Mouse (Mus musculus): ENCODE data around the gene Ikzf1. TPM values are rescaled to one million over a fixed set of nuclear protein-coding genes. Genes with fewer than 3 reads are reported as not detected.

Gene Ikzf1
- polyA plus RNA-seq, 1 experiment, result 21.9 TPM

- H3K27ac ChIP-seq (ENCODE audit: insufficient read depth, low read depth, low read length), result no peak overlapping the region
- H3K36me3 ChIP-seq (ENCODE audit: control insufficient read depth, insufficient read depth, low read length), result no peaks in the 10 kb centered on the region
- no peak overlapping the region for H3K4me3 ChIP-seq (ENCODE audit: low read depth, low read length)
- H3K4me1 ChIP-seq (ENCODE audit: control insufficient read depth, insufficient read depth, insufficient read length, low read length), result no peaks in the 10 kb centered on the region; the same call in 1 of the 2 replicates
- no peaks in the 10 kb centered on the region for H3K27me3 ChIP-seq (ENCODE audit: control insufficient read depth, insufficient read depth, low read length)
- WGBS, result 83% methylated on average over 4 of the region's 4 CpGs
- TF ChIP-seq CTCF (IDR thresholded peaks at IDR 0.05; ENCODE audit: extremely low read depth, insufficient read length, insufficient replicate concordance, low read depth, low read length) (no peak), POLR2A (IDR thresholded peaks at IDR 0.05; ENCODE audit: low read depth, low read length) (no peak)
These were observed 17.4 kb upstream of the Ikzf1 start for GRCm38 (mm10) chr11:11667254-11667921.

- Histone ChIP-seq H3K36me3 (ENCODE audit: control insufficient read depth, insufficient read depth, low read length) (no peaks in the 10 kb centered on the region), H3K27ac (ENCODE audit: insufficient read depth, low read depth, low read length) (no peak overlapping the region), H3K4me1 (ENCODE audit: control insufficient read depth, insufficient read depth, insufficient read length, low read length) (no peaks in the 10 kb centered on the region; the same call in 1 of the 2 replicates), H3K27me3 (ENCODE audit: control insufficient read depth, insufficient read depth, low read length) (no peaks in the 10 kb centered on the region), H3K4me3 (ENCODE audit: low read depth, low read length) (no peak overlapping the region)
- WGBS, result 80% methylated on average over 3 of the region's 3 CpGs
- no peak for TF ChIP-seq CTCF (IDR thresholded peaks at IDR 0.05; ENCODE audit: extremely low read depth, insufficient read length, insufficient replicate concordance, low read depth, low read length)
These were observed 16.9 kb upstream of the Ikzf1 start for GRCm38 (mm10) chr11:11667922-11668290.

- H3K4me1 ChIP-seq (ENCODE audit: control insufficient read depth, insufficient read depth, insufficient read length, low read length), result no peaks in the 10 kb centered on the region
- no peak for TF ChIP-seq CTCF (IDR thresholded peaks at IDR 0.05; ENCODE audit: extremely low read depth, insufficient read length, insufficient replicate concordance, low read depth, low read length)
- TF ChIP-seq POLR2A (IDR thresholded peaks at IDR 0.05; ENCODE audit: low read depth, low read length), result no peak
- 66% methylated on average over 4 of the region's 4 CpGs for WGBS
- H3K27me3 ChIP-seq (ENCODE audit: control insufficient read depth, insufficient read depth, low read length), result no peaks in the 10 kb centered on the region
- H3K27ac ChIP-seq (ENCODE audit: insufficient read depth, low read depth, low read length), result no peak overlapping the region
- no peaks in the 10 kb centered on the region for H3K36me3 ChIP-seq (ENCODE audit: control insufficient read depth, insufficient read depth, low read length)
- H3K4me3 ChIP-seq (ENCODE audit: low read depth, low read length), result no peak overlapping the region
These were observed 11.8 kb upstream of the Ikzf1 start for GRCm38 (mm10) chr11:11672974-11673373.

GRCm38 (mm10) chr11:11675063-11675462 lies 9.7 kb upstream of the Ikzf1 start:
- no peaks in the 10 kb centered on the region for H3K27me3 ChIP-seq (ENCODE audit: control insufficient read depth, insufficient read depth, low read length)
- no peak for TF ChIP-seq CTCF (IDR thresholded peaks at IDR 0.05; ENCODE audit: extremely low read depth, insufficient read length, insufficient replicate concordance, low read depth, low read length)
- TF ChIP-seq POLR2A (IDR thresholded peaks at IDR 0.05; ENCODE audit: low read depth, low read length), result no peak
- no peak overlapping the region for H3K4me3 ChIP-seq (ENCODE audit: low read depth, low read length)
- H3K27ac ChIP-seq (ENCODE audit: insufficient read depth, low read depth, low read length), result no peak overlapping the region
- 0 out of 2 replicates have a peak, but pooled peaks cover 4% of the 10 kb centered on the region for H3K4me1 ChIP-seq (ENCODE audit: control insufficient read depth, insufficient read depth, insufficient read length, low read length)
- no peaks in the 10 kb centered on the region for H3K36me3 ChIP-seq (ENCODE audit: control insufficient read depth, insufficient read depth, low read length)

- Histone ChIP-seq H3K4me3 (ENCODE audit: low read depth, low read length) (no peak overlapping the region), H3K36me3 (ENCODE audit: control insufficient read depth, insufficient read depth, low read length) (no peaks in the 10 kb centered on the region), H3K4me1 (ENCODE audit: control insufficient read depth, insufficient read depth, insufficient read length, low read length) (0 out of 2 replicates have a peak, but pooled peaks cover 4% of the 10 kb centered on the region), H3K27me3 (ENCODE audit: control insufficient read depth, insufficient read depth, low read length) (no peaks in the 10 kb centered on the region), H3K27ac (ENCODE audit: insufficient read depth, low read depth, low read length) (no peak overlapping the region)
- TF ChIP-seq POLR2A (IDR thresholded peaks at IDR 0.05; ENCODE audit: low read depth, low read length) (no peak), CTCF (IDR thresholded peaks at IDR 0.05; ENCODE audit: extremely low read depth, insufficient read length, insufficient replicate concordance, low read depth, low read length) (no peak)
- 80% methylated on average over 9 of the region's 9 CpGs for WGBS
These were observed 8.6 kb upstream of the Ikzf1 start for GRCm38 (mm10) chr11:11676068-11676741.

GRCm38 (mm10) chr11:11677165-11677564 lies 7.6 kb upstream of the Ikzf1 start:
- no peak for TF ChIP-seq POLR2A (IDR thresholded peaks at IDR 0.05; ENCODE audit: low read depth, low read length)
- no peak for TF ChIP-seq CTCF (IDR thresholded peaks at IDR 0.05; ENCODE audit: extremely low read depth, insufficient read length, insufficient replicate concordance, low read depth, low read length)
- H3K4me1 ChIP-seq (ENCODE audit: control insufficient read depth, insufficient read depth, insufficient read length, low read length), result 0 out of 2 replicates have a peak, but pooled peaks cover 4% of the 10 kb centered on the region
- H3K27me3 ChIP-seq (ENCODE audit: control insufficient read depth, insufficient read depth, low read length), result no peaks in the 10 kb centered on the region
- no peak overlapping the region for H3K4me3 ChIP-seq (ENCODE audit: low read depth, low read length)
- H3K27ac ChIP-seq (ENCODE audit: insufficient read depth, low read depth, low read length), result no peak overlapping the region
- H3K36me3 ChIP-seq (ENCODE audit: control insufficient read depth, insufficient read depth, low read length), result no peaks in the 10 kb centered on the region
- 80% methylated on average over 7 of the region's 7 CpGs for WGBS

GRCm38 (mm10) chr11:11678972-11679371 lies 5.8 kb upstream of the Ikzf1 start:
- H3K4me1 ChIP-seq (ENCODE audit: control insufficient read depth, insufficient read depth, insufficient read length, low read length), result 0 out of 2 replicates have a peak, but pooled peaks cover 4% of the 10 kb centered on the region
- H3K36me3 ChIP-seq (ENCODE audit: control insufficient read depth, insufficient read depth, low read length), result no peaks in the 10 kb centered on the region
- TF ChIP-seq CTCF (IDR thresholded peaks at IDR 0.05; ENCODE audit: extremely low read depth, insufficient read length, insufficient replicate concordance, low read depth, low read length) (no peak), POLR2A (IDR thresholded peaks at IDR 0.05; ENCODE audit: low read depth, low read length) (no peak)
- no peaks in the 10 kb centered on the region for H3K27me3 ChIP-seq (ENCODE audit: control insufficient read depth, insufficient read depth, low read length)
- no peak overlapping the region for H3K27ac ChIP-seq (ENCODE audit: insufficient read depth, low read depth, low read length)
- WGBS, result 47% methylated on average over 6 of the region's 6 CpGs
- H3K4me3 ChIP-seq (ENCODE audit: low read depth, low read length), result no peak overlapping the region

Measured in small intestine, adult 2 months (tissue).